Mouse (Mus musculus): ENCODE results near the gene Btbd35f20.
"Not testable (repeated sequence)": the region's sequence is repeated elsewhere in the genome, so short reads cannot be mapped to it uniquely, and the experiment has no call there.

The Btbd35f20 gene

GRCm38 (mm10) chrX:4291145-4291544, at the start of gene Btbd35f20:
Btbd35f20 (minus strand) TSS chrX:4291245.
- not testable (repeated sequence) for DNase-seq (ENCODE audit: low spot score)
